Mouse (Mus musculus) neural tube, embryonic 13.5 days (tissue): ENCODE measurements around the gene Park7. TPM values are rescaled to one million over a fixed set of nuclear protein-coding genes. Genes with fewer than 3 reads are reported as not detected.

Source experiments
- ATAC-seq: fragments of 200-750 bp; cut with Nextera tagmentation; 2 replicates; pipeline ENCODE4 v1.8.0; 2017; ENCODE audit warnings: low read depth, mild to moderate bottlenecking, moderate TSS enrichment, moderate library complexity
- H3K27ac ChIP-seq: fragments of 300-500 bp; sonication (generic); replicated peaks from 2 replicates; pipeline ENCODE4 v1.5.1; 2015; ENCODE audit warnings: moderate library complexity, mild to moderate bottlenecking, inconsistent platforms
- H3K27me3 ChIP-seq: fragments of 300-500 bp; sonication (generic); 2 replicates; pipeline ENCODE4 v1.6.1; 2015; ENCODE audit warnings: mild to moderate bottlenecking, inconsistent platforms
- H3K36me3 ChIP-seq: fragments of 300-500 bp; sonication (generic); 2 replicates; pipeline ENCODE4 v1.6.1; 2015; ENCODE audit warnings: mild to moderate bottlenecking, inconsistent platforms
- H3K4me1 ChIP-seq: fragments of 300-500 bp; sonication (generic); replicated peaks from 2 replicates; pipeline ENCODE4 v1.6.1; 2015; ENCODE audit warnings: inconsistent platforms
- H3K4me2 ChIP-seq: fragments of 300-500 bp; sonication (generic); 2 replicates; pipeline ENCODE4 v1.6.1; 2015; ENCODE audit warnings: inconsistent platforms, mild to moderate bottlenecking, moderate library complexity
- H3K4me3 ChIP-seq: fragments of 300-500 bp; sonication (generic); 2 replicates; pipeline ENCODE4 v1.5.1; 2015; ENCODE audit warnings: mild to moderate bottlenecking, inconsistent platforms
- H3K9ac ChIP-seq: fragments of 300-500 bp; sonication (generic); 2 replicates; pipeline ENCODE4 v1.6.1; 2015; ENCODE audit warnings: moderate library complexity, mild to moderate bottlenecking, inconsistent platforms
- H3K9me3 ChIP-seq: fragments of 300-500 bp; sonication (generic); 2 replicates; pipeline ENCODE4 v1.6.1; 2016; ENCODE audit warnings: inconsistent platforms
- WGBS: fragments of 180-500 bp; shearing (Covaris S2); methylation state at CpG from one replicate; pipeline ENCODE4 v1.1.7; 2015; 5-methylcytosine and 5-hydroxymethylcytosine counted together
- polyA plus RNA-seq: library from polyadenylated mRNA; unstranded; fragments of >200 nt; fragmentation: Nextera tagmentation; extraction: Ambion mirVana; gene quantifications from 2 replicates; pipeline ENCODE4 v1.2.1, GENCODE M21; 2015

Gene Park7
- polyA plus RNA-seq, 1 experiment from 2014 or later: 369 TPM

DNA sequence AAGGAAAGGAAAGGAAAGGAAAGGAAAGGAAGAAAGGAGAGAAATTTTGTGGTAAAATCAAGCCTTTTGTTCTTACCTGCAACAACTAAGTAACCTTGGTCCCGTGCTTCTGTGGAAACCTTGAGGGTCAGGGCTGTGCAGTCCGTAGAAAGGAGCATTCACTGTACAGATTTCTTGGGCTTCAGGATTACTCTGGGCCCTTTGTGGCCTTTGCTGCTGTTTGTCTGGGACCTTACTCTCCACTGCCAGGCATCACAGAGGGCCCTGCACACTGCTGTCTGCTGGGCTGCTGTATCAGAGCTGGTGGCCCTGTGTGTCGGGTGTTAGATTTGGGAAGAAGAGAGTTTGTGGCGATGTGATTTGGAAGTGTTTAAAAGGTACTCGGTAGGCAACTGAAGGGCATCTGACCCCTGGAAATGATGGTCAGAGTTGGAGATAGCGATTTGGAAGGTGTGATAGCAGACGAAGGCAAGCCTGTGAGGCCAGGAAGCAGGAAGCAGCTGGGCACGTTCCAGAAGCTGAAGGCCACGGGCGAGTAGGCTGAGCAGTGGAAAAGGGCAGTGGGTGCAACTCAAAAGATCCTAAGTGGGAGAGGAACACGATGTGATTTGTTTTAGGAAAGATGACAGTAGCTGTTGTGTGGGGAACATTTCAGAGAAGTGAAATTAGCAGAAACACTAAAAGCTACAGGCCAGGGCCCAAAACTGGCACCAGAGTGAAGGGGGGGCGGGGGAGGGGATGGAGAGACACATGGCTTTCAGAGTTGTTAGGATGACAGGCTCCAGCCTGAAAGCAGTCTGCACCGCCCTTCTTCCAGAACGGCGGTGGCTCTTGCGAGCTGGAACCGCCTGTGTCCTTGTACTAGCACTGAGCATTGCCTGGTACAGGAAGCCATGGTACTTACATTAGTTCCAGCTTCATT, 44.7 kb downstream of the Park7 start:
- no peak overlapping the region for H3K9ac ChIP-seq
- H3K27ac ChIP-seq: no peak overlapping the region
- peaks cover 29% of the 10 kb centered on the region for H3K4me1 ChIP-seq
- H3K4me2 ChIP-seq: no peak overlapping the region
- H3K9me3 ChIP-seq: no peaks in the 10 kb centered on the region
- H3K4me3 ChIP-seq: no peak overlapping the region
- no peak for ATAC-seq
- H3K36me3 ChIP-seq: peaks cover 43% of the 10 kb centered on the region
- WGBS: 78% methylated on average over 17 of the region's 17 CpGs
- no peaks in the 10 kb centered on the region for H3K27me3 ChIP-seq

DNA sequence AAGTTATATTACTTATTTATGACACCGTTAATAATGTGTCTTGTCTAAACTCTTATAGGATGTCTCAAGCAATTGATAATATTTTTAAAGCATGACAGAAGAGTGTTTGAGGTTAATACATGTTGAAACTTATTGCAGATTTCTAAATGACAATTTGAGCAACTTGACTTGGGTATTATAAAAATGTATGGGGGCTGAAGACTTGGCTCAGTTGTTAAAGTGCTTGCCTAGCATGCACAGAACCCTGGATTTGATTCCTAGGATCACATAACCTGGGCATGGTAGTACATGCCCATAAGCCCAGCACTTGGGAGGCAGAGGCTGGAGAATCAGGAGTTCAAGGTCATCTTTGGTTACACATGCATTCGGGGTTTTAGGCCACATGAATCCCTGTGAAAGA, 45.4 kb downstream of the Park7 start:
- peaks cover 43% of the 10 kb centered on the region for H3K36me3 ChIP-seq
- no peak overlapping the region for H3K27ac ChIP-seq
- no peaks in the 10 kb centered on the region for H3K9me3 ChIP-seq
- 85% methylated on average over 2 of the region's 2 CpGs for WGBS
- no peaks in the 10 kb centered on the region for H3K27me3 ChIP-seq
- H3K9ac ChIP-seq: no peak overlapping the region
- H3K4me1 ChIP-seq: peaks cover 36% of the 10 kb centered on the region
- H3K4me2 ChIP-seq: no peak overlapping the region
- H3K4me3 ChIP-seq: no peak overlapping the region
- no peak for ATAC-seq

DNA sequence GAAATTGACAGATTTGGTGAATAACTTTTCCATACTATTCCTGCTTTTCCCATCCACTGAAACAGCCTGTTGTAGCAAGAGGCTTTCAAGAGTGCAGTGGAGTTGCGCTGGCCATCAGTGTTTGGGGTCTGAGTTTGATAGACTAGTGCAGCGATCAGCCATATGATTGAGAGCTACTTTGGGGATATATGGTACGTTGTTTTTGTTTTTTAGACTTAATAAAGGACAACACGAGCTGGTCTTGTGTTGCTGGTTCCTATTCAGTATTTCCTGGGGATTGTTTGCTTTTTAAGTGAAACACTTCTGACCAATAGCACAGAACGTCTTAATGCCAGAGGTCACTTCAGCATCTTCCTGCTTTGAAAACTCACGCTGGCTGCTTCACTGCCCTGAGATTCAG, 46.1 kb downstream of the Park7 start:
- Histone ChIP-seq H3K4me2 (no peak overlapping the region), H3K27me3 (no peaks in the 10 kb centered on the region), H3K36me3 (peaks cover 43% of the 10 kb centered on the region), H3K4me1 (peaks cover 41% of the 10 kb centered on the region), H3K9ac (no peak overlapping the region), H3K27ac (no peak overlapping the region), H3K9me3 (no peaks in the 10 kb centered on the region), H3K4me3 (no peak overlapping the region)
- 87% methylated on average over 6 of the region's 6 CpGs for WGBS
- ATAC-seq: no peak

DNA sequence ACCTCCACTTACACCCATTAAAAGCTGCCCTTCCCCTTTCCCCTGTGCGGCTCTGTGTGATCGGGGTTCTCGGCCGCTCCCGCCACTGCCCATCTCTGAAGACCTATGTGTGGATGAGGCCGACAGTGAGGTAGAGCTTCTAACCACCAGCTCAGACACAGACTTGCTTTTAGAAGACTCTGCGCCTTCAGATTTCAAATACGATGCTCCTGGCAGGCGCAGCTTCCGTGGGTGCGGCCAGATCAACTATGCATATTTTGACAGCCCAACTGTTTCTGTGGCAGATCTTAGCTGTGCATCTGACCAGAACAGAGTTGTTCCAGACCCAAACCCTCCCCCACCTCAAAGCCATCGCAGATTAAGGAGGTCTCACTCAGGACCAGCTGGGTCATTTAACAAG, 47.7 kb downstream of the Park7 start:
- H3K27ac ChIP-seq: no peak overlapping the region
- no peak overlapping the region for H3K4me3 ChIP-seq
- peaks cover 40% of the 10 kb centered on the region for H3K4me1 ChIP-seq
- no peaks in the 10 kb centered on the region for H3K9me3 ChIP-seq
- H3K4me2 ChIP-seq: no peak overlapping the region
- peaks cover 43% of the 10 kb centered on the region for H3K36me3 ChIP-seq
- H3K27me3 ChIP-seq: no peaks in the 10 kb centered on the region
- WGBS: 94% methylated on average over 12 of the region's 12 CpGs
- ATAC-seq: no peak
- H3K9ac ChIP-seq: no peak overlapping the region

DNA sequence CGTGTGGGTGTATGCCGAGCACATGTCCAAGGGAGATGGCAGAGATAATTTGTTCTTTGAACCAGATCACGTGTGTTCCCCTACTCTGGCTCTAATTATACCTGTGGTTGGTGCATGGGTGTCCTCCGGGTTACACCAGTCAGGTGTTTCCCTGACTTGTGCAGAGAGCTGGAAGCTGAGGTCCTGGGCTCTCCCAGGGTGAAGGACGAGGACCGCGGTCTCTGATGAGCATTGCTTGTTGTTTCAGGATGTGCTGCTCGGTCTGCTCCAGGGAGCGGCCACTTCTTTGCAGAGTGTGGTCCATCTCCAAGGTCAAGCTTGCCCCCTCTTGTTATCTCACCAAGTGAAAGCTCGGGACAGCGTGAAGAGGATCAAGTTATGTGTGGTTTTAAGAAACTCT, 48.2 kb downstream of the Park7 start:
- Histone ChIP-seq H3K9ac (no peak overlapping the region), H3K4me1 (peaks cover 39% of the 10 kb centered on the region), H3K4me3 (no peak overlapping the region), H3K9me3 (no peaks in the 10 kb centered on the region), H3K36me3 (peaks cover 43% of the 10 kb centered on the region), H3K27me3 (no peaks in the 10 kb centered on the region), H3K4me2 (no peak overlapping the region), H3K27ac (no peak overlapping the region)
- WGBS: 94% methylated on average over 11 of the region's 11 CpGs
- no peak for ATAC-seq

DNA sequence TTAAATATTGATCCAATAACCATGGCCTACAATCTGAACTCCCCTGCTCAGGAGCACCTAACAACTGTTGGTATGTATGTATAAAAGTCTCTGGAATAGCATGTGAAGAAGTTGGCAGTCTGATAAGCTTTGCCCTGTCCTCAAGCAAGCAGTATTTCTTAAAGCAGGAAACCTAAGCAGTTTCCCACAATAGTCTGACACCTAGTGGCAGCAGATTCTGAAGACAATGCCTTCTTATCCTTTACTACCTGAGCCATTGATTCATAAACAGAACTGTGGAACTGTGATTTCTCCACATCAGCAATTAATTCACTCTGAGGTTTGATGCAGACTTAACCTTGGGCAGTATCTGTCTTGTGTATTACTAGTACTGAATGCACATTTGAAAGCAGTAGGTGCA, 48.9 kb downstream of the Park7 start:
- H3K27ac ChIP-seq: no peak overlapping the region
- H3K4me1 ChIP-seq: peaks cover 42% of the 10 kb centered on the region
- peaks cover 43% of the 10 kb centered on the region for H3K36me3 ChIP-seq
- no peak for ATAC-seq
- H3K4me3 ChIP-seq: no peak overlapping the region
- no peaks in the 10 kb centered on the region for H3K9me3 ChIP-seq
- H3K4me2 ChIP-seq: no peak overlapping the region
- H3K27me3 ChIP-seq: no peaks in the 10 kb centered on the region
- no peak overlapping the region for H3K9ac ChIP-seq

DNA sequence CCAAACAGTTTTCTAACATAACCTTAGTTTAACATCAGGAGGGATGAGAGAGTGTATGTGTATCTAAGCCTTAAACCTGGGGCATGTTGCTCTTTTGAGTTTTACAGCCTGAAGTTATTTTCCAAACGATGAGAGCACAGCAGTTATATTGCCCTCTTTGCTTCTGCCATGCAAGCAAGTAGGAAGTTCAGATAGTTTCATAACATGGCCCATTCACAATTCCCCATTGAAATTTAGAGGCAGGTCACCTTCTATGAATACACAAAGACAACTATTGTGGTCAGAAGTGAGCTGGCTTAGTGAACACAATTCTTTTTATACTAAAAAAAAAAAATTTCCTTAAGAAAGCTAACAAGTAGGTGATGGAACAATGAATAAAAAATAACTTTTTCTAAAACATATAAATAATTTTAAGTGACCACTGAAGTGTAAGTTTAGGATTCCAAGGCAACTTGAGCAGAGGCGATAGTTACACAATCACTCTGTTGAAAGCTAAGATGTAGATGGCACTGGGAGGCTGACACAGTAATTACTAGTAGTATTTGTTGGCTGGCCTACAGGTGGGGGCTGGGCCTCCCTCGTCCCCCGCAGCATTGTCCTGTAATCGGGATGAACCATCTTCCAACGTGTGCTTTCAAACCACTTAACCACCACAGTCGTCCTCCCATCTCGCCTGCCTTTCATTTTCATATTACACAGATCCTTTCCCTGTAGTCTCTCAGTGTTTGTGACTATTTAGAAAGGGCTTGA, 51.4 kb downstream of the Park7 start:
- H3K4me3 ChIP-seq: no peak overlapping the region
- 30% methylated on average over 8 of the region's 8 CpGs for WGBS
- no peak for ATAC-seq
- H3K9ac ChIP-seq: no peak overlapping the region
- H3K4me2 ChIP-seq: peak overlapping the region; percentile 24
- peaks cover 29% of the 10 kb centered on the region for H3K36me3 ChIP-seq
- no peaks in the 10 kb centered on the region for H3K27me3 ChIP-seq
- peaks cover 53% of the 10 kb centered on the region for H3K4me1 ChIP-seq
- no peak overlapping the region for H3K27ac ChIP-seq
- H3K9me3 ChIP-seq: no peaks in the 10 kb centered on the region

DNA sequence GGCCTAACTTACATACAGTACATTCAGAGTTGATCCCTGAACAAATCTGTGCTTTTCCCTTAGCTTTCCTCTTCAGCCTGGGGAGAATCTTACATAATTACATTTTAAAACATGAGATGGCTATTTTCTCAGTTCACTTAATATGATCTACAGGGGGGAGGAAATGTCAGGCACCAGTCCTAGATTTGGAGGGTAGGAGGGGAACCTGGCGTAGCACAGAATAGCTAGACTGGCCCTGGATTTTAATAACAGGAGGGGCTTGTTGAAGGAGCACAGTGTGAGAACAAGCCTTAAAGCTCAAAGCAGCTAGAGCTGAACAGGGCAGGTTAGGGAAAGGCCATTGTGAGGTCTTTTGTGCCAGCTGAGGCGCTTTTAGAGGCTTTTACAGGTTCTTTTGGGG, 53.1 kb downstream of the Park7 start:
- no peaks in the 10 kb centered on the region for H3K27me3 ChIP-seq
- WGBS: 61% methylated on average over 2 of the region's 2 CpGs
- no peak overlapping the region for H3K4me3 ChIP-seq
- ATAC-seq: no peak
- H3K4me1 ChIP-seq: peaks cover 69% of the 10 kb centered on the region
- H3K9ac ChIP-seq: peak overlapping the region; percentile 45; the same call in 1 of the 2 replicates
- H3K27ac ChIP-seq: no peak overlapping the region
- H3K9me3 ChIP-seq: no peaks in the 10 kb centered on the region
- H3K4me2 ChIP-seq: peak overlapping the region; percentile 65
- peaks cover 13% of the 10 kb centered on the region for H3K36me3 ChIP-seq

DNA sequence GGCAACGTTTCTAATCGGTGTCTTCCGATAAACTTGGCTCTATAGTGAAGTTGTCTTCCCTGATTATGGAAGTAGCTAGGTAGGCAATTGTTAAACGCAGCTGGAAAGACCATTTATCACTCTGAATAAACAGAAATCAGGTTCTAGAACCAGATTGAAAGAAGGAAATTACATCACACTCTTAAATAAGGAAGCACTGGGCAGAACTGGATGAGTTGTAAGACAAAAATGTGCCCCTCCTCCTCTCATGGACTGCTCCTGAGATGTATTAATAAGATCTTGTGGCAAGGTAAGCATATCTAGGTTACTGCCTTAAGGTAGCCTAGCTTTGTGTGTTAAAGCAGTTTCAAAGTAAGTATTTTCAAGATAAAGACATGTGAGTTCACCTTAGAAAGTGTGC, 53.7 kb downstream of the Park7 start:
- Histone ChIP-seq H3K9ac (no peak overlapping the region), H3K4me2 (peak overlapping the region; percentile 65), H3K27ac (no peak overlapping the region), H3K4me1 (peaks cover 73% of the 10 kb centered on the region), H3K27me3 (no peaks in the 10 kb centered on the region), H3K4me3 (0 out of 2 replicates have a peak overlapping the region, but pooled peaks have one; percentile 80), H3K36me3 (peaks cover 7% of the 10 kb centered on the region), H3K9me3 (no peaks in the 10 kb centered on the region)
- WGBS: 69% methylated on average over 4 of the region's 4 CpGs
- ATAC-seq: no peak

DNA sequence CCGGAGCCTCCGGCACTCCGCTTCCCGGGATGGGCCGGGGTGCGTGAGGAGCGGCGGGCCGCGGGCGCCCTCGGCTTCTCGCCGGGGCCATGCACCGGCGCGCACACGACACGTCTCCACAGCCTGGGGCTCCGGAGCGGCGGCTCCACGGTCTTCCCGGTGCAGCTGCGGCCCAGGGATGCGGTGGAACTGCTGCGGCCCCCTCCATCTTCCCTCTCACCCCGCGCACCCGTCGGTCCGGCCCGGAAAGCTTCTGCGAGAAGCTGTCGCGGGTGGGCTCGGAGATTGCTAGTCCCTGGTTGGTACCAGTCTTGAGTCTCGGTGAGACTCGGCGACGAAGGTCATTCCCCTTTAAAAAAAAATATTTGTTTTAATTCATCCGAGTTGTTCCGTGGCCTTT, 58.9 kb downstream of the Park7 start:
- H3K9me3 ChIP-seq: no peaks in the 10 kb centered on the region
- under 1% methylated on average over 30 of the region's 43 CpGs for WGBS
- no peaks in the 10 kb centered on the region for H3K36me3 ChIP-seq
- peak overlapping the region; percentile 80 for H3K4me3 ChIP-seq
- H3K27me3 ChIP-seq: 0 out of 2 replicates have a peak, but pooled peaks cover 3% of the 10 kb centered on the region
- peak overlapping the region; percentile 96 for H3K9ac ChIP-seq
- H3K4me2 ChIP-seq: peak overlapping the region; percentile 65
- peak; percentile 77 for ATAC-seq
- peak overlapping the region; percentile 99 for H3K27ac ChIP-seq
- peaks cover 54% of the 10 kb centered on the region for H3K4me1 ChIP-seq

DNA sequence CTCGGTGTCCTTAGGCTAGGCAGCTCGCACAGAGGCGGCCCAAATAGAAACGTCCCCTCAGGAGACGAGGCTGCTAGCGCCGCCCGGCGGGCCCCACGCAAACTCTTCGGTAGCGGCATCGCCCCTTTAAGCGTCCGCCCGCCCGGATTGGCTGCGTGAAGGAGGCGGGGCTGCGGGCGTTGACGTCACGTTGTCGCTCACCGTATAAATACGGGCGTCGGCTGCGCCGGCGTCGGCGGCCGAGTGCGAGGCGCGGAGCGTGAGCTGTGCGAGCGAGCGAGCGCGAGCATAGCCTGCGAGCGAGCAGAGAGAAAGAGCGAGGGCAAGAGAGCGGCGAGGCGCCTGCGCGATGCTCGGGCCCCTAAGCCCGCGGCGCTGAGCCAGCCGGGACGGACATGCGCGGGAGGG, 59.4 kb downstream of the Park7 start:
- Histone ChIP-seq H3K4me3 (peak overlapping the region; percentile 80), H3K9ac (peak overlapping the region; percentile 96), H3K9me3 (no peaks in the 10 kb centered on the region), H3K36me3 (no peaks in the 10 kb centered on the region), H3K27ac (peak overlapping the region; percentile 99), H3K27me3 (0 out of 2 replicates have a peak, but pooled peaks cover 3% of the 10 kb centered on the region), H3K4me1 (peaks cover 49% of the 10 kb centered on the region), H3K4me2 (peak overlapping the region; percentile 65)
- peak; percentile 96 for ATAC-seq
- under 1% methylated on average over 59 of the region's 59 CpGs for WGBS
